Mouse (Mus musculus): ENCODE results near the gene Ramp2.

GRCm38 (mm10) chr11:101246702-101247012, 829 bp downstream of the Ramp2 start:
- TF ChIP-seq CTCF (IDR thresholded peaks at IDR 0.05; ENCODE audit: low read depth), result no peak
- no peak for TF ChIP-seq EP300 (optimal IDR thresholded peaks at IDR 0.05)

Measured in stomach, postnatal 0 days (tissue).